Mouse (Mus musculus) megakaryocyte, embryonic 14.5 days (primary cell): ENCODE data around the gene Afap1l2. TPM values are rescaled to one million over a fixed set of nuclear protein-coding genes. Genes with fewer than 3 reads are reported as not detected.

Experiments
- H3K27me3 ChIP-seq: replicated peaks from 2 replicates; pipeline ENCODE3; 2012; ENCODE audit warnings: inconsistent platforms
- H3K36me3 ChIP-seq: replicated peaks from 2 replicates; pipeline ENCODE3; 2012; ENCODE audit warnings: low read length, inconsistent platforms, mixed read lengths
- H3K4me1 ChIP-seq: 2 replicates; pipeline ENCODE4 v1.6.1; 2012; ENCODE audit warnings: inconsistent platforms
- H3K4me3 ChIP-seq: replicated peaks from 2 replicates; pipeline ENCODE3; 2012; ENCODE audit warnings: moderate library complexity, mild to moderate bottlenecking, inconsistent platforms
- H3K9me3 ChIP-seq: 2 replicates; pipeline ENCODE4 v1.6.1; 2012; ENCODE audit warnings: inconsistent platforms
- FLI1 ChIP-seq: IDR thresholded peaks from 2 replicates; pipeline ENCODE4 v1.6.1; 2012; ENCODE audit warnings: low read length, inconsistent platforms, mixed read lengths
- GATA1 ChIP-seq: IDR thresholded peaks from 3 replicates; pipeline ENCODE4 v1.6.1; 2012; ENCODE audit warnings: mixed read lengths, low read length, inconsistent platforms, borderline replicate concordance
- polyA plus RNA-seq: library from polyadenylated mRNA; stranded (reverse); fragments of >175 nt; gene quantifications from 2 replicates; pipeline ENCODE4 v1.2.3, GENCODE M21; 2012; ENCODE audit warnings: low replicate concordance; ENCODE audit not compliant: insufficient read depth

The Afap1l2 gene
- polyA plus RNA-seq, 1 experiment = not detected

- H3K9me3 ChIP-seq = no peaks in the 10 kb centered on the region
- no peak overlapping the region for H3K4me3 ChIP-seq
- TF ChIP-seq FLI1 (no peak), GATA1 (no peak)
- peaks cover 79% of the 10 kb centered on the region for H3K27me3 ChIP-seq
- no peaks in the 10 kb centered on the region for H3K36me3 ChIP-seq
- H3K4me1 ChIP-seq = peaks cover 10% of the 10 kb centered on the region
These were observed 1.6 kb upstream of the Afap1l2 start for GRCm38 (mm10) chr19:57009653-57010052.

DNA sequence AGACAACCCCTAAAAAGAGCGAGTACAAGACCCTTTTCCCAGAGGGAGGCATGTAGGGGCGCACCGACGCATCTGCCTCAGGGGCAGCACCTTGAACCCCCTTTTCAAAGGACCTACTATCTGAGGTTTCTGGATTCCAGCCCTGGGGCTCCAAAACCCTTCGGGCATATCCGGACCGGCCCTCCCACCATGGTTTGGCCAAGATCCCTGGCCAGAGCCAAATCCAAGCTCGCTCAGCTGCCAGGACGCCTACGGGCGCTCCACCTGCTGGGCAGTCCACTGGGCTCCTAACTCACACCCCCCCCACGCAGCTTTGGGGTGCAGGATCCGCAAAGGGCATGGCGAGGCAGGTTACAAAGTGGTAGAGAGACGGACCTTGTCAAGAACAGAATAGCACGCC is 737 bp downstream of the Afap1l2 start:
- no peaks in the 10 kb centered on the region for H3K9me3 ChIP-seq
- no peak overlapping the region for H3K4me3 ChIP-seq
- H3K4me1 ChIP-seq = peaks cover 10% of the 10 kb centered on the region
- peaks cover 79% of the 10 kb centered on the region for H3K27me3 ChIP-seq
- TF ChIP-seq GATA1 (no peak), FLI1 (no peak)
- H3K36me3 ChIP-seq = no peaks in the 10 kb centered on the region

DNA sequence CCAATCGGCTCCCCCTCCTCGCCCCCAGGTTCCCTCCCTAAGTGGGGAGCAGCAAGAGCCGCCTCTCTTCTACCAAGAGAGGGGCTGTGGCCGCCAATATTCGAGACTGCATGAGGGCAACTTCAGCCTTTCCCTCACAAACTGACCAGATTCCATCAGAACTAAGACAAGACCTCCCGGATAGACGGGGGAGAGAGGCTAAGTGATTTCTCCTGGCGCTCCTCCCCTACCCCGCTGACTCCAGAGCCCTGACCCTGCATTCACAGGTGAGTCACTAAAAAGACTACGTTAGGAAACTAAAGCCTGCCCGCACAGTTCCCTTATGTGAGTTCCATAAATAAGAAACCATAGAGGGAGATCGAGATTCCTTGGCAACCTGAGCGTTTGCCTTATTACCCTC is 1.2 kb downstream of the Afap1l2 start:
- no peak overlapping the region for H3K4me3 ChIP-seq
- TF ChIP-seq GATA1 = no peak
- TF ChIP-seq FLI1 = no peak
- no peaks in the 10 kb centered on the region for H3K36me3 ChIP-seq
- H3K4me1 ChIP-seq = peaks cover 10% of the 10 kb centered on the region
- H3K27me3 ChIP-seq = peaks cover 80% of the 10 kb centered on the region
- no peaks in the 10 kb centered on the region for H3K9me3 ChIP-seq

DNA sequence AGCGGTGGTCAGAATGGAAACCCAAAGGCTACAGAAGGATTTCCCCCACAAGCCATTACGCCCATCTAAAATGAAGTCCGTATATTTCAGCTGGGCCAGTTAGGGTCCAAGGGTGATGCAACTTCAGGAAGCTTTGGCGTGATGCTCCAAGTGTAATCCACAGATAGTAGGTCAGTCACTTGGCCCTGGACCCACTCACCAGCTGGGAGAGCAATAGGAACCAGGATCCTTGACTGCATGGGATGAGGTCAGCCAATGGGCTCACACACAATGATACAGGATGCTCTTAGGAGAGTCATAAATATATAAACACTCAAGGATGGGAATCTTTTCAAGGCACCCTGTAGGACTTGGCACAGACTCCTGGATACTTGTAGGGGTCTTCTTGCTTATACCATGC is 3.0 kb downstream of the Afap1l2 start:
- H3K27me3 ChIP-seq = peaks cover 74% of the 10 kb centered on the region
- no peak for TF ChIP-seq FLI1
- TF ChIP-seq GATA1 = no peak

GRCm38 (mm10) chr19:57003460-57003810 is 4.6 kb downstream of the Afap1l2 start:
- no peak overlapping the region for H3K4me3 ChIP-seq
- no peaks in the 10 kb centered on the region for H3K36me3 ChIP-seq
- TF ChIP-seq FLI1 = no peak
- TF ChIP-seq GATA1 = no peak
- H3K9me3 ChIP-seq = no peaks in the 10 kb centered on the region
- peaks cover 10% of the 10 kb centered on the region for H3K4me1 ChIP-seq
- H3K27me3 ChIP-seq = peaks cover 68% of the 10 kb centered on the region

More for the DNA sequence above, 3.0 kb downstream of the Afap1l2 start:
- Histone ChIP-seq H3K36me3 (no peaks in the 10 kb centered on the region), H3K4me1 (peaks cover 10% of the 10 kb centered on the region), H3K9me3 (no peaks in the 10 kb centered on the region), H3K4me3 (no peak overlapping the region)

GRCm38 (mm10) chr19:57002741-57003459 is 5.1 kb downstream of the Afap1l2 start:
- TF ChIP-seq FLI1 (no peak), GATA1 (no peak)
- H3K27me3 ChIP-seq = peaks cover 63% of the 10 kb centered on the region
- H3K4me1 ChIP-seq = peaks cover 4% of the 10 kb centered on the region
- H3K4me3 ChIP-seq = no peak overlapping the region
- H3K36me3 ChIP-seq = no peaks in the 10 kb centered on the region
- H3K9me3 ChIP-seq = no peaks in the 10 kb centered on the region

GRCm38 (mm10) chr19:57001926-57002325 is 6.1 kb downstream of the Afap1l2 start:
- H3K4me3 ChIP-seq = no peak overlapping the region
- H3K27me3 ChIP-seq = peaks cover 59% of the 10 kb centered on the region
- no peaks in the 10 kb centered on the region for H3K36me3 ChIP-seq
- no peak for TF ChIP-seq GATA1
- TF ChIP-seq FLI1 = no peak
- H3K9me3 ChIP-seq = no peaks in the 10 kb centered on the region
- no peaks in the 10 kb centered on the region for H3K4me1 ChIP-seq

- no peaks in the 10 kb centered on the region for H3K36me3 ChIP-seq
- no peaks in the 10 kb centered on the region for H3K9me3 ChIP-seq
- no peak overlapping the region for H3K4me3 ChIP-seq
- peaks cover 56% of the 10 kb centered on the region for H3K27me3 ChIP-seq
- TF ChIP-seq FLI1 (no peak), GATA1 (no peak)
- no peaks in the 10 kb centered on the region for H3K4me1 ChIP-seq
These were observed 7.4 kb downstream of the Afap1l2 start for GRCm38 (mm10) chr19:57000592-57000991.

- TF ChIP-seq GATA1 (no peak), FLI1 (no peak)
- Histone ChIP-seq H3K9me3 (no peaks in the 10 kb centered on the region), H3K4me3 (no peak overlapping the region), H3K27me3 (peaks cover 53% of the 10 kb centered on the region), H3K36me3 (no peaks in the 10 kb centered on the region), H3K4me1 (no peaks in the 10 kb centered on the region)
These were observed 8.2 kb downstream of the Afap1l2 start for GRCm38 (mm10) chr19:56999781-57000180.

GRCm38 (mm10) chr19:56998910-56999309 is 9.1 kb downstream of the Afap1l2 start:
- no peaks in the 10 kb centered on the region for H3K9me3 ChIP-seq
- no peak overlapping the region for H3K4me3 ChIP-seq
- peaks cover 52% of the 10 kb centered on the region for H3K27me3 ChIP-seq
- H3K36me3 ChIP-seq = no peaks in the 10 kb centered on the region
- TF ChIP-seq GATA1 (no peak), FLI1 (no peak)
- H3K4me1 ChIP-seq = no peaks in the 10 kb centered on the region
